In genomic region chr2:30915376-30915775, GRCm38 (mm10) we compare ENCODE assay signal across 14 mouse cellular contexts.
"Had no signal": no experiment of that assay in that cellular context is flagged by ENCODE, and none has a peak within 500 bp of the region (broad histone marks: within the 10 kb centered on the region; RNA-seq: fewer than 3 reads in every experiment).

No protein-coding gene starts in this region.

- H3K27me3 ChIP-seq: intestine, embryonic 15.5 days; kidney, embryonic 15.5 days; liver, embryonic 15.5 days; midbrain, embryonic 12.5 days; neural tube, embryonic 15.5 days had no signal

- H3K4me1 ChIP-seq: liver, embryonic 15.5 days; midbrain, embryonic 12.5 days had no signal

- ATAC-seq: intestine, embryonic 15.5 days; lung, postnatal 0 days had no signal

- H3K27ac ChIP-seq: intestine, embryonic 15.5 days; kidney, embryonic 15.5 days; left cerebral cortex, adult 2 months; liver, embryonic 15.5 days; midbrain, embryonic 12.5 days; neural tube, embryonic 15.5 days had no signal

- H3K9me3 ChIP-seq: intestine, embryonic 15.5 days; kidney, embryonic 15.5 days; liver, embryonic 15.5 days; midbrain, embryonic 12.5 days; neural tube, embryonic 15.5 days had no signal

- H3K36me3 ChIP-seq: intestine, embryonic 15.5 days; kidney, embryonic 15.5 days; liver, embryonic 15.5 days; midbrain, embryonic 12.5 days; neural tube, embryonic 15.5 days had no signal

- H3K9ac ChIP-seq: intestine, embryonic 15.5 days; kidney, embryonic 15.5 days; liver, embryonic 15.5 days; midbrain, embryonic 12.5 days; neural tube, embryonic 15.5 days had no signal

- H3K4me2 ChIP-seq: intestine, embryonic 15.5 days; kidney, embryonic 15.5 days; liver, embryonic 11.5 days; liver, embryonic 15.5 days; midbrain, embryonic 12.5 days; neural tube, embryonic 15.5 days had no signal

- DNase-seq: kidney, adult 2 months; kidney, postnatal 14 days; lung, adult 2 months; lung, postnatal 36 days; thymus, postnatal 4 days had no signal

- H3K4me3 ChIP-seq: intestine, embryonic 15.5 days; kidney, embryonic 15.5 days; left cerebral cortex, adult 2 months; liver, embryonic 15.5 days; midbrain, embryonic 12.5 days; myocyte; neural tube, embryonic 15.5 days had no signal
